Mouse (Mus musculus) thymus, adult 2 months (tissue): ENCODE measurements around the gene Fam241a.

ENCODE experiments used
- CTCF ChIP-seq: fragments of 200-500 bp; IDR thresholded peaks from 2 replicates; pipeline ENCODE4 v1.5.1; 2012; ENCODE audit warnings: mild to moderate bottlenecking, control low read depth, low read length, moderate library complexity, borderline replicate concordance; ENCODE audit not compliant: control insufficient read depth, poor library complexity, insufficient read depth; ENCODE audit errors: extremely low read depth
- POLR2A ChIP-seq: fragments of 200-500 bp; IDR thresholded peaks from 2 replicates; pipeline ENCODE4 v1.6.1; 2012; ENCODE audit warnings: mild to moderate bottlenecking, low read length, control low read depth, moderate library complexity; ENCODE audit not compliant: control insufficient read depth, poor library complexity, insufficient read depth; ENCODE audit errors: extremely low read depth

GRCm38 (mm10) chr3:127932453-127932852, 36.3 kb upstream of the Fam241a start:
- TF ChIP-seq CTCF (no peak), POLR2A (no peak)
